ENCODE assay signal across 8 mouse cellular contexts in the genomic region with DNA sequence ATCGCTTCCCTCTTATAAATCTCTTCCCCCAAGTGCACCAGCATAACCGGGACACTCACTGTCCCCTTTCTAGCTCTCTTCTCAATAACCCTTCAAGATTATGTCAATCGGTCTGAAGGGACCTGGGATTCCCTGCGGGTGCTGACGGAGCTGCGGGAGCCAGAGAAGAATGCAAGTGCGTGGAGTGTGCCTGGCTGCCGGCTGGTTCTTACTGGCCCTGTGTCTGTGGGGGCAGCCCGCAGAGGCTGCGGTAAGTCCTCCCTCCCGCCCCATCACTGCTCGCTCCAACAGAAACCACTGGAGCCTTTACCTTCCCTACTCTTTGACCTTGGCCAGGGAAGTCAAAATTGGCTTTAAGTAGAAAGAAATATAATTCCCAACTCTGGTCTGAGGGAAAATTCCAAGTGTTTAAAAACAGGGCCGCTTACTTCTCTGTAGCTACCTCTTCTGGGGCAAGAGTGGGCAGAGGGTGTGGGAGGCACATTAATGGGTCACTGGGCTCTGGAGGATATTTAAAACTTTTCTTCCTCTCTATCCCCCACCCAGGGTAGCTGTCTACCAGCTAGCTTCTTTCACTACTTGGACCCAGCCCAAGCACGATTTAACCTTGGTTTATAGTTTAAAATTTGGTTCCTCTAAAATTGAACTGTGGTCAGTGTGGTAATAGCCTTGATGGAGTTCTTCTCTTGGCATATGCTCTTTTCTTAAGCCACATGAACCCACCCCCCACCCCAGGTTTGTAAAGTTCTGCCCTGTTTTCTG. TPM values are rescaled to one million over a fixed set of nuclear protein-coding genes. Genes with fewer than 3 reads are reported as not detected.
DNase-seq lines count a peak whose midpoint lies in the region; ATAC-seq and TF ChIP-seq lines count a peak whose summit lies in the region.

No protein-coding gene starts in this region.

- 0 out of 2 replicates have a peak overlapping the region, but pooled peaks have one; percentile 11 for H3K27ac ChIP-seq in embryonic facial prominence, embryonic 15.5 days (replicated peaks)
- no peak overlapping the region for H3K27ac ChIP-seq in hindbrain, embryonic 12.5 days
- peak overlapping the region; percentile 33; the same call in 1 of the 2 replicates for H3K27ac ChIP-seq in limb, embryonic 15.5 days

- H3K27me3 ChIP-seq in embryonic facial prominence, embryonic 15.5 days = peaks cover 11% of the 10 kb centered on the region
- H3K27me3 ChIP-seq in hindbrain, embryonic 12.5 days = peaks cover 23% of the 10 kb centered on the region
- peaks cover 20% of the 10 kb centered on the region for H3K27me3 ChIP-seq in limb, embryonic 15.5 days
- no peaks in the 10 kb centered on the region for H3K27me3 ChIP-seq in myocyte (ENCODE audit: control insufficient read depth, insufficient read depth, insufficient read length)

- WGBS in embryonic facial prominence, embryonic 15.5 days = 11% methylated on average over 14 of the region's 14 CpGs
- 13% methylated on average over 14 of the region's 14 CpGs for WGBS in hindbrain, embryonic 12.5 days
- WGBS in limb, embryonic 15.5 days = 21% methylated on average over 14 of the region's 14 CpGs

- no peaks in the 10 kb centered on the region for H3K4me1 ChIP-seq in embryonic facial prominence, embryonic 15.5 days
- H3K4me1 ChIP-seq in hindbrain, embryonic 12.5 days = no peaks in the 10 kb centered on the region
- H3K4me1 ChIP-seq in limb, embryonic 15.5 days = no peaks in the 10 kb centered on the region

- no peaks in the 10 kb centered on the region for H3K79me2 ChIP-seq in myocyte (ENCODE audit: control insufficient read depth, insufficient read depth)

- H3K36me3 ChIP-seq in embryonic facial prominence, embryonic 15.5 days = no peaks in the 10 kb centered on the region
- no peaks in the 10 kb centered on the region for H3K36me3 ChIP-seq in hindbrain, embryonic 12.5 days
- no peaks in the 10 kb centered on the region for H3K36me3 ChIP-seq in limb, embryonic 15.5 days
- no peaks in the 10 kb centered on the region for H3K36me3 ChIP-seq in myocyte (ENCODE audit: control insufficient read depth, insufficient read depth)

- TF ChIP-seq POLR2A in myocyte (IDR thresholded peaks at IDR 0.05; ENCODE audit: insufficient read length, low read depth) = no peak

- peak overlapping the region; percentile 46 for H3K4me3 ChIP-seq in embryonic facial prominence, embryonic 15.5 days (replicated peaks)
- H3K4me3 ChIP-seq in hindbrain, embryonic 12.5 days = peak overlapping the region; percentile 41
- H3K4me3 ChIP-seq in limb, embryonic 15.5 days = peak overlapping the region; percentile 47
- peak overlapping the region; percentile 51 for H3K4me3 ChIP-seq in myocyte

- 0 out of 2 replicates have a peak overlapping the region, but pooled peaks have one; percentile 4 for H3K9ac ChIP-seq in embryonic facial prominence, embryonic 15.5 days
- H3K9ac ChIP-seq in hindbrain, embryonic 12.5 days = peak overlapping the region; percentile 57
- no peak overlapping the region for H3K9ac ChIP-seq in limb, embryonic 15.5 days

- peak; percentile 2 for DNase-seq in right cerebral cortex, postnatal 25 days
- DNase-seq in right cerebral cortex, postnatal 14 days = no peak
- no peak for DNase-seq in layer of hippocampus, postnatal 36 days

- no peak for ATAC-seq in embryonic facial prominence, embryonic 15.5 days (ENCODE audit: insufficient number of reproducible peaks, low FRiP score, low TSS enrichment, low read depth)
- peak; percentile 80; the same call in 1 of the 2 replicates for ATAC-seq in hindbrain, embryonic 12.5 days (ENCODE audit: low FRiP score)
- no peak for ATAC-seq in limb, embryonic 15.5 days (ENCODE audit: insufficient number of reproducible peaks, low FRiP score, low TSS enrichment, low read depth)
- ATAC-seq in inflammation-experienced regulatory T-cells, adult 6 months = no peak

- no peaks in the 10 kb centered on the region for H3K9me3 ChIP-seq in embryonic facial prominence, embryonic 15.5 days (replicated peaks)
- H3K9me3 ChIP-seq in hindbrain, embryonic 12.5 days (replicated peaks) = no peaks in the 10 kb centered on the region
- H3K9me3 ChIP-seq in limb, embryonic 15.5 days = no peaks in the 10 kb centered on the region

- H3ac ChIP-seq in myocyte (ENCODE audit: control insufficient read depth, insufficient read length) = no peak overlapping the region

- H3K4me2 ChIP-seq in embryonic facial prominence, embryonic 15.5 days (replicated peaks) = peak overlapping the region; percentile 58
- peak overlapping the region; percentile 56 for H3K4me2 ChIP-seq in hindbrain, embryonic 12.5 days (replicated peaks)
- H3K4me2 ChIP-seq in limb, embryonic 15.5 days = peak overlapping the region; percentile 57
- H3K4me2 ChIP-seq in myocyte (ENCODE audit: low read depth) = peak overlapping the region; percentile 76

TF ChIP-seq in myocyte, 11 proteins besides CTCF, POLR2A, EP300 and RAD21:
- no peak for TF ChIP-seq CEBPB (IDR thresholded peaks at IDR 0.05; ENCODE audit: insufficient read depth, poor library complexity, severe bottlenecking)
- no peak for TF ChIP-seq TCF12 (IDR thresholded peaks at IDR 0.05; ENCODE audit: insufficient read depth, poor library complexity, severe bottlenecking)
- TF ChIP-seq MYOD1 (IDR thresholded peaks at IDR 0.05; ENCODE audit: control insufficient read depth in 1 of 3, insufficient read length in 2 of 3, low read depth in 2 of 3) = no peak
- no peak for TF ChIP-seq SRF (IDR thresholded peaks at IDR 0.05; ENCODE audit: control insufficient read depth, insufficient read length, low read depth)
- no peak for TF ChIP-seq MAX (IDR thresholded peaks at IDR 0.05; ENCODE audit: low read depth)
- TF ChIP-seq USF1 (IDR thresholded peaks at IDR 0.05; ENCODE audit: low read depth) = no peak
- no peak for TF ChIP-seq E2F4 (IDR thresholded peaks at IDR 0.05; ENCODE audit: insufficient read depth)

RNA-seq across cellular contexts. Expression of a gene that starts 0.6 kb away (rescaled TPM):
- 10.4 and 10.6 TPM in 2 replicates for polyA plus RNA-seq in embryonic facial prominence, embryonic 15.5 days (2015; fragmentation: Nextera tagmentation; extraction: Ambion mirVana)
- 20.7 and 21.0 TPM in 2 replicates for polyA plus RNA-seq in hindbrain, embryonic 12.5 days (2016; fragmentation: Nextera tagmentation; extraction: Ambion mirVana)
- 12.0 and 14.8 TPM in 2 replicates for polyA plus RNA-seq in limb, embryonic 15.5 days (2015; fragmentation: Nextera tagmentation; extraction: Ambion mirVana)
- 10.1 TPM for polyA plus RNA-seq in myocyte (2012; fragmentation: generic; extraction: Trizol)
- polyA plus RNA-seq in inflammation-experienced regulatory T-cells, adult 6 months (2017; shearing (Covaris generic)) = not detected
- 1 to 10 TPM; 2.8 to 3.7 TPM for total RNA-seq in layer of hippocampus, postnatal 36 days (2021)

RNA-seq across cellular contexts. Expression of a gene that starts 1.9 kb away (rescaled TPM):
- polyA plus RNA-seq in embryonic facial prominence, embryonic 15.5 days (2015; fragmentation: Nextera tagmentation; extraction: Ambion mirVana) = 2.3 and 2.6 TPM in 2 replicates
- polyA plus RNA-seq in hindbrain, embryonic 12.5 days (2016; fragmentation: Nextera tagmentation; extraction: Ambion mirVana) = 3.1 and 3.2 TPM in 2 replicates
- polyA plus RNA-seq in limb, embryonic 15.5 days (2015; fragmentation: Nextera tagmentation; extraction: Ambion mirVana) = 2.2 TPM in 2 replicates
- 0.01 TPM for polyA plus RNA-seq in myocyte (2012; fragmentation: generic; extraction: Trizol)
- not detected for polyA plus RNA-seq in inflammation-experienced regulatory T-cells, adult 6 months (2017; shearing (Covaris generic))
- total RNA-seq in layer of hippocampus, postnatal 36 days (2021) = 1 to 10 TPM in 1 of 2 experiments, under 1 TPM in 1; 0.87 to 1.4 TPM
